Mouse (Mus musculus) cerebellum, postnatal 25 days (tissue): ENCODE measurements around the gene Mrpl43.

ENCODE experiments used
- DNase-seq, 2 experiments: peaks; one replicate each; pipeline ENCODE4 v3.0.0; 2021; ENCODE audit warnings: mixed read lengths in 2 of 2

The Mrpl43 gene

GRCm38 (mm10) chr19:44965978-44966377 lies 40.3 kb downstream of the Mrpl43 start:
- DNase-seq: no peak

- DNase-seq: no peak
Observed at GRCm38 (mm10) chr19:44959633-44960032, 46.6 kb downstream of the Mrpl43 start.
